Mouse (Mus musculus): Measurements from ENCODE around the gene Fchsd2.
"Not testable (repeated sequence)": the region's sequence is repeated elsewhere in the genome, so short reads cannot be mapped to it uniquely, and the experiment has no call there.

Fchsd2 gene

DNA sequence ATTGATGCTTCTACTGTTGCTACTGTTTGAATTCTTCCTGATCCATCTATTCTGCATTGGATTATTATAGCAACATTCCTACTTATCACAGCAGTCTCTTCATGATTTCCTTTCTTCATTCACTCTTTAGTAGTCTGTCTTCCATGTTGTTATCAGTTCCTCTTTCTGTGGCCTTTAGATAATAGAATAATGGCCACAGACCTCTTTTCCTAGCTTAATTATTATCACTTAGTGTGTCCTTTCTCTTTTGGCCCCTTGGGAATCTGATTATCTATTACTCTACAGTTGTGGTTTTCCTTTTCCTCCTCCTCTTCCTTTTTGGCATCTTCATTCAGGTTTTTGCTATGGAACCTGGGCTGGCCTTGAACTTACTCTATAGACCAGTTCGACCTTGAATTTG is 21.7 kb downstream of the Fchsd2 start:
- DNase-seq (ENCODE audit: low read depth): no peak

DNA sequence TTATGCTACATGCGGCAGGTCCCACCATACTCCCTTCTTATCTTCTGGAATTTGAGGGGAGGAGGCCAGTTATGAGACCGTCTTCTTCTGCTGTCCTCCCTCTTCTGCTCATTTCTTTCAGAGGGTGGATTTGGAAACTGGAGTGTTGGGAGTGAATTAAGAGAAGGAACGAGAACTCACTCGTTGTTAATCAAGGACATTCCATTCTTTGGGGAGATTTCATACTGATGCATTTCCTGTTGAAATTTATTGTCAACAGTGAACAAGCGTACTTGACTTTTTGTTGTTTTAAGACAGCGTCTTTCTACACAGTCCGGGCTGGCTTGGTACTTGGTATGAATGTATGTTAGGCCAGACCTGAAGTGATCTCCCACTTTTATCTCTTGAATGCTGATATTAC is 26.7 kb downstream of the Fchsd2 start:
- DNase-seq (ENCODE audit: low read depth): no peak

DNA sequence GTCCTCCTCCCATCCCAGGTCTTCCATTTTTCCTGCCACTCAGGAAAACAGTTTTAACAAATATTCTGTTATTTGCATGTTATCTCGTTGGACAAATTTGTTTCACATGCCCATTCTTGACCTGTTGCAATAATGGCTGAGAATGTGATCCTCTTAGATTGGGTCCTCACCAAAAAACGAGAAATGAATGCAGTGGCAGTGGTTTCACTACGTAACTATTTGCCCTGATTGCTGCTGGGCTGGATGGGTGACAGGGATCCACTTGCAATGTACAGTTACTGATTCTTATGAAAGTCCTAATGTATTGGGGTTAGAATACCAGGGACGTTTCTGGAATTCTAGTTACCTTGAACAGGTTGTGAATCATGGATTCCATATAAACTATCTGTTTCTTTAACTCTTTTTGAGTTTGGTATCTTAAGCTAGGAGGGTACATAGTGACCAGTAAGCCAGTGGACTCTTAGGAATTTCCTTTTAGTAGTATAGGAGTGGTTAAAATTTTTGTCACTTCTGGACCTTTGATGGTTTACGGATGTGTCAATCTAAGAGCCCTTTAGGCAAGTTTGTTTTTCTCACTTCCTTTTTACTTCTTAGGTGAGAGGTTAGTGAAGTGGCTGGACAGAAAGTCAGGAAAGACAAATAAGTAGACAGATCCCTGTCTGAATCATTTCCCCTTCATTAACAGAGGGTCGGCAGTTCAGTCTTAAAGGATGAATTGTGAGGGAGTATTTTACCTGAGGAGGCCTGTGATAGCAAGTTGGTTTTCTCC is 31.1 kb downstream of the Fchsd2 start:
- DNase-seq (ENCODE audit: low read depth): no peak

DNA sequence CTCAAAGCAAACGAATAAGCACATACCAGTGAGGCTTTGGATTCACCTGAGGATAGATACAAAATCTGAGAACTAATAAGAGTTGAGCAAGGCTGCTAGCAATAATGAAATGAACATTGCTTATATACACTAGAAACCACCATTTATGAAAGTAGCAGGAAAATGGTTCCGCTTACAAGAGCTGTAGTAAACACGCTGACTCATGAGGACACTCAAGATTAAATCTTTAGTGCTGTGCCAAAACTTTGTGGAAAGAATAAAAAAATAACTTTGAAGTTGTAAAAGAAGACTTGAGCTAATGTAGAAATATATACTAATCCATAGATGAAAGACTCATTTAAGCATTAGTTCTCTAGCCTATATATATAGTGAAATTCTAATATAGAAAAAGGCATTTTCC is 35.1 kb downstream of the Fchsd2 start:
- DNase-seq (ENCODE audit: low read depth): peak; percentile 27

DNA sequence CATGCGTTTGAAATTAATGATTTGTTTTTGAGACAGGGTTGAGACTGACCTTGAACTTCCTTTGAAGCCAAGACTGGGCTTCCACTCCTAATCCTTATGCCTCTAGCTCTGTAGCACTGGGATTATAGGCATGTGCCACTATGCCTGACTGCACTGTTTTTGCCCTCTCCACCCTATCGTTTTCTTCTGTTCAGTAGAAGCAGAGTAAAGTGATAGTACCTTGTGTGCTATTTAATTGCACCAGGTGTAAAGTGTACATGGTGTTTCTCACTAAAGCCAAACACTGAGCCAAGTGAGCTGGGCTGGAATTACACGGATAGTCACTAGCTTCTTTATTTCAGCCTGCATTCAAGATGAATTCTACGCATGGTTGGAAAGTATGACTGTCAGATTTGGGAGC is 35.9 kb downstream of the Fchsd2 start:
- no peak for DNase-seq (ENCODE audit: low read depth)

DNA sequence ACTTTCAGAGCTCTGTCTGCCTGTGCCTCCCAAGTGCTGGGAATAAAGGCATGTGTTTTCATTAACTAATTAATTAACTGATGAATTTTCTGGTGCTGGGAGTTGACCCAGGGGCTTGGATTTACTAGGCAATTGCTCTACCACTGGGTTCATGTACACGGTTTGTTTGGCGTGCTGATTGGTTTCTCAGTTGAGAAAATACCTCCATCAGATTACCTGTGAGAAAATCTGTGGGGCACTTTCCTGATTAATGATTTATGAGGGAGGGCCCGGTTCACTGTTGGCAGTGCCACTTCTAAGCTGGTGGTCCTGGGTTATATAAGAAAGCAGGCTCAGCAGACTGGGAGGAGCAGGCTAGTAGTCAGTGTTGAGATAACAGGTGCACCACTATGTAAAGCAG is 38.0 kb downstream of the Fchsd2 start:
- no peak for DNase-seq (ENCODE audit: low read depth)

DNA sequence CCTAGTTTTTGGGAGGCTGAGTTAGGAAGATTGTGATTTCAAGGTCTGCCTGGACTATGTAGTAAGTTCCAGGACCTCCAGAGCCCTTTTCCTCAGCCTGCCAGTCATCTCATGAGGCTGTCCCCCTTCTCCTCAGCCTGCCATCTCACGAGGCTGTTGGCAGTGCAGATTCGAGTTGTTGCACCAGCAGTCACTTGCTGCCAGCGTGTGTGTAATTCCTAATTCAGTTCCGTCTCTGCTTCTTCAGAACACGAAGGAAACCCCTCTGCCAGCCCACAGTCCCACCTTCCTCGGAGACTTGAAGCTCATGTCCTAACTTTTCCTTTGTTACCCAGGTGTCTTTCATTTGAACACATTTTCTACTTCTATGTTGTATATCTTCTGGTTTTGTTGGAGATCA is 38.6 kb downstream of the Fchsd2 start:
- DNase-seq (ENCODE audit: low read depth): no peak

DNA sequence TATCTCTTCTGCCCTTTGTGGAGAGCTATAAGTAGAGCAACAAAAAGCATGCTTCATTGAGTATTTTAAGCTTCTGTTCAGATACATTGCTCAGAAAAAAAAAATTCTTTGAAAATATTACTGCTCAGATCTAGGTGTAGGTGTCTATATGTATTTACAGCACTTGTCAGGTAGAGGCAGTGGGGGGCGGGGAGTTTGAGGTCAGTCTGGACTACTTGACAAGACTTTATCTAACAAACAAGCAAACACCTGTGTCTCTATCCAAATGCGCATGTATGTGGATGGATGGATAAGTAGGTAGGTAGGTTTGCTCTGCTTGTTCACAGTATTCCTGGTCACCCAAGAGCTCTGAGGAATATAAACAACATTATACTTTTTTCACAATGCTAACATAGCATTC is 40.9 kb downstream of the Fchsd2 start:
- DNase-seq (ENCODE audit: low read depth): no peak

DNA sequence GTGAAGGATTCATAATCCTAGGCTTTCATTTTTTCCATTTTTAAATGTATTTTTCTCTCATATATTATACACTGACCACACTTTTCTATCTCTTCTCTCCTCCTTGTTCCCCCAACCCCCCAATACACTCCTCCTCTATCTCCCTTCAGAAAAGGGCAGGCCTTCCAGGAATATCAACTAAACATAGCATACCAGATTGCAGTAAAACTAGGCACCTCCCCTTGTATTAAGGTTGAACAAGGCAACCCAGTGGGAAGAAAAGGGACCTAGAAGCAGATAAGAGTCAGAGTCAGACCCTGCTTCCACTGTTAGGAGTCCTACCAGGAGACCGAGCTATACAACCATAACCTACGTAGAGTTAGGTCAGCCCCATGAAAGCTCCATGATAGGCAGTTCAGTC is 41.5 kb downstream of the Fchsd2 start:
- no peak for DNase-seq (ENCODE audit: low read depth)

DNA sequence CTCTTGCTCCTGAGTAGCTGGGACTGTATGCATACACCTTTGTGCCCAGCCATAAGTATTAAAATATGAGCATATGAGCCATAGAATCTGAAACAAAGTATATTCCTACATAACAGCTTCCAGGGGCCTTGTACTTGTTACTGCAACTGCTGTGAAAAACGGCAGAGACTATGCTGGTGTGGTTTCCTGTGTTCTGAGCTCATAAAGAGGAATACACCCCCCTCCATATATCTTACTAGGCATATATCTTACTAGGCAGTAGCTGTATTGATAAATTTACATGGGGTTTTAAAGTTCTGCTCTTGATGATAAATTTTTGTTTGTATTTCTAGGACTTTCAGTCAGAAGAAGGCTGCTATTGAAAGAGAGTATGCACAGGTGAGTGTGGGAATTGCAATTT is 46.2 kb downstream of the Fchsd2 start:
- no peak for DNase-seq (ENCODE audit: low read depth)

DNA sequence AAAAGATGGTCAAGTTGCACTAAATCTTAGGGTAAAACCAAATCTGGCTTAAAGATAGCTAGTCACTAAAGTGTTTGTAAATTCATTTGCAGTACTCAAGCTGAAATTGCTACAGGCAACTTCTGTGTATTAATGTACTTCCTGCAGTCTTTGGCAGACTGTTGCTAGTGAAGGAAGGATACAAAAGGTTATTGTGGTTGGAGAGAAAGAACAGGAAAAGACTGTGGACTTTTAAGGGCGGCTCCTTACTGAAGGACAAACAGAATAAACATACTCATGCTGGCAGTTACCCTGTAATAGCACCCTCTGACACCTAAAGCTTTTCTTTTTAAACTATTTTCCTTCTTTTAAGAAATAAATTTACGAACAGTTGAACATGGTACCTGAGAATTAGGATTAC is 50.2 kb downstream of the Fchsd2 start:
- peak; percentile 24 for DNase-seq (ENCODE audit: low read depth)

DNA sequence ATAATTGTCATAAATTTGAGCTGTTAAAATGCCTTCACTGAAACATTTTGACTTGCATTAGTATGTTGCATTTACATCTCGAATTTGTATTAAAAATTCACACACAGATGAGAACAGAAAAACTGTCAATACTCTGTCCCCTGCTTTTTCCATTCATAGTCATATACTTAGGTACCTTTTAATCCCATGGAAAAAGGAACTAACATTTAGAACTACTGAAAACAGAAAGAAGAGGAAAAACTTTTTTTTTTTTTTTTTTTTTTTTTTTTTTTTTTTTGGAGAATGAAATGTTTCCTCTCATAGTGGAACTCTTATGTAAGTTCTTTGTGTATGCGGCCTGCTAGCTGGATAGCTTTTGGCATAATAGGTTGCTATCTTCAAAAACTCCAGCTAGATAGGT is 51.6 kb downstream of the Fchsd2 start:
- DNase-seq (ENCODE audit: low read depth): no peak

DNA sequence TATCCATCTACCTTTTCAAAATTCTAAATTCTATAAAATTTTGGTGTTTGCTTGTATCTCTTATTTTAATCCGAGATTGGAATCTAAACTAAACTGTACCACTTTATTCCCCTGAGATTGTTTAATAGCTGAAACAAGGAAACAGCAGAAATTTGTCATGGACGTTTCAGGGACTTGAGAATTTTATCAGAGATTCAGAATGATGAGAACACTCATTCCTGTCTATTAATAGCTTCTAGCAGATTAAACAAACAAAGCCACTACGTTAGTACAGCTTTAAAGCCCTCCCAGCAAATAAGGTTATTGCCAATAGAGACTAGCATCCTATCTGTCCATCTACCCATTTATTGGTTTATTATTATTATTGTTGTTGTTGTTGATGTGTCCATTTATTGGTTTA is 56.4 kb downstream of the Fchsd2 start:
- no peak for DNase-seq (ENCODE audit: low read depth)

DNA sequence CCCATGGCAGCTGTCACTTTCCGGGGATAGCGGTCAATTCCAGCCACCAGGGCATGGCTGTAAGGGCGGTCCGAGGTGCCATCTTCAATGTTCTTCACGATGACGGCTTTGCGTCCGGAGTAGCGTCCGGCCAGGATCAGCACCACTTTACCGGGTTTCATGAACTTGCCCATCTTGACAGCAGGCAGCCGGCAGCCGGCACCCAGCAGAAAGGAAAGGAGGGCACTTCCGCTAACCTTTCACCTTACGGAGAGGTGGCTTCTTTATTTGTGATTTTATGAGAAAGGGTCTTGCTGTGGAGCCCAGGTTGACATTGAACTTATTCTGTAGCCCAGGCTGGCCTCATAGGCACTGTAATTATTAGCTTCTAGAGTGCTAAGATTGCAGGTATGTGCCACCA is 62.2 kb downstream of the Fchsd2 start:
- DNase-seq (ENCODE audit: low read depth): not testable (repeated sequence)

DNA sequence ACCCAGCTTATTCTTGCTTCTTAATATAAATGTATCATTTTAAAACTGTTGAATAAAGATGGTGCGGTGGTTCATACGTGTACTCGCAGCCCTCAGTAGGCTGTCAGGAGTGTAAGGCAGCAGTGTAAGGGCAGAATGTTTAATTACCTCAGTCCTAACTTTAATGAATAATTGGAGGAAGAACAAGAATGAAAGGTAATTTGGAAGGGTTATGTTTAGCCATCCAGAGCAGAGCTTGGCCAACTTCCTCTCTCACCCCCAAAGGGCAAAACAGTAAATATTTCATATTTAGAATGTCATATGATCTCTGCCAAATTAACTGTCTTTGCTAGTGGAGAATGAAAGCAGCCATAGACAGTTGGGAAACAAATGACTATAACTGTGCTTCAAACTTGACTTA is 62.6 kb downstream of the Fchsd2 start:
- no peak for DNase-seq (ENCODE audit: low read depth)

DNA sequence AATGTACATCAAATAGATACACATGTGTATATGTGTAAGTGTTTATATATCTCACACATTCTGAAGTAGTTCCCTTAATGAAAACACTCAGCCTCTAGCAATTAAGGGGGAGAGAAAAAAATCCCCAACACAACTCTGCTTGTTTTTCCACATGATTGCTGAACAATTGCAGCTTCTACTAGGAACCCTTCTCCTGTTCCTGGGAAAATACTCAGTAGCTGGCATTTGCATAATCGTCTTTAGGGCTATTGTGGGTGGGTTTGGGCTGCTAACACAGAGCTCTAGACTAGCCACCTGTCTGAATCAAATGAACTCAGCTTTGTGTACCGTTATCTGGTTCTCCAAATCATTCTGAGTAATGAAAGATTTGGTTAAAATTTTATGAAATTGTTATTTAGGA is 67.6 kb downstream of the Fchsd2 start:
- no peak for DNase-seq (ENCODE audit: low read depth)

DNA sequence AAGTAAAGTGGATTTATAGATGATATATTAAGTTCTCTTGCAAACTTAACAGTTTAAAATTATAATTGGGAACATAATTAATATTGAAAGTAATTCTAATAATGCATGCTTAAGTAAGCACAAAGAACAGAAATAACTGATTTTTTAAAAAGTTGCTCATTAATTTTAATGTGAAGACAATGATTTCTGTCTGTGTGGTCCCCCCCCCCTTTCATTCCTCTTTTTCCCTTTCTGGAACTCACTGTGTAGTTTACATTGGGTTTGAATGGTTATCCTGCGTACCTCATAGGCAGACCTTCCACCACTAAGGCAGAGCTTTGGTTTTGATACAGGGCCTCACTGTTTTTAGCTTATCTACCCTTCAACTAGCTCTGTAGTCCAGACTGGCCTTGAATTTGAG is 70.1 kb downstream of the Fchsd2 start:
- no peak for DNase-seq (ENCODE audit: low read depth)

DNA sequence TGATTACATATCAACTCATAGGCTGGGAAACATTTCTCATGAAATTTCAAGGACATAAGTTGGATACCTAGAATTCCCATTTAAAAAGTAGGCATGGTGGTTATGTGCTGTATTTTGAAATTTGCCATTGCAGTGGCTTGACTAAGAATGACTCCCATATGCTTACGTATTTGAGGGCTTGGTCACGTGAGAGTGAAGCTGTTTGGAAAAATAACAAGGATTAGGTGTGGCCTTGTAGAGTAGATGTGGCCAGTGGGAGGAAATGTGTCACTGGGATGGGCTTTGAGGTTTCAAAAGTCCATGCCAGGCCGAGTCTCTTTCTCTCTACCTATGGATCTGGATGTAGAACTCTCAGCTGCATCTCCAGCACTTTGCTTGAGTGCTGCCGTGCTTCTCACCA is 71.2 kb downstream of the Fchsd2 start:
- DNase-seq (ENCODE audit: low read depth): no peak

DNA sequence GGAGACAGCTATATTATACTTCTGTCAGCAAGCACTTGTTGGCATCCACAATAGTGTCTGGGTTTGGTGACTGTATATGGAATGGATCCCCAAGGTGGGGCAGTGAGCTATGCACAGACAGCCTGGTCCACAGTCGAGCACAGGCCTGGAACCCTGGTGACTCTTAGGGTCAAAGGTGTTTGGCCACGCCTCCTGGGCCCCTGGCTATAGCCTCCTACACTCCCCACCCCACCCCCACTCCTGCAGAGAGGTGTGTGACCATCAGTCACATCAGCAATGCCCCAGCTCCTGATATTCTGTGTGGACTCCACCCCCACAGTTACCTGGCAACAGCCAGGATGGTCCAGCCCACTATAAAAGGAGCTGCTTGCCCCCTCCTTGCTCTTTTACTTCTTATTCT is 73.9 kb downstream of the Fchsd2 start:
- no peak for DNase-seq (ENCODE audit: low read depth)

DNA sequence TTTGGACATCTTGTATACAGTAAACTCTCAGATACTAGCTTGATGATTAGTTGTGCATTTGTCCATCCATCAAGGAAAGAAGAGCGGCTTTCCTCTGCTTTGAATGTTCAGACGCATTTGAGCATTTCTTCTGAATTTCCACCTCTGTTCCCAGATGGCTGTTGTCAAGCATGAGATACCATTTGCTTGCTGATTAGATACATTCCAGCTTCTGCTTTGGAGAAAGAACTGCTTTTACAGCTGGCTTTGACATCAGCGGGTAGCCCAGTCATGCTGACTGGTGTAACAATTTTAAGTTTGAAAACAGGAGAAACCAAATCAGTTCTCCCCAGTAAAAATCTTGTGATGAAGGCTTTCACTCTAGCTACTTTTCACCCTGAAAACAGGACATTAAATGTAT is 77.8 kb downstream of the Fchsd2 start:
- DNase-seq (ENCODE audit: low read depth): no peak

DNA sequence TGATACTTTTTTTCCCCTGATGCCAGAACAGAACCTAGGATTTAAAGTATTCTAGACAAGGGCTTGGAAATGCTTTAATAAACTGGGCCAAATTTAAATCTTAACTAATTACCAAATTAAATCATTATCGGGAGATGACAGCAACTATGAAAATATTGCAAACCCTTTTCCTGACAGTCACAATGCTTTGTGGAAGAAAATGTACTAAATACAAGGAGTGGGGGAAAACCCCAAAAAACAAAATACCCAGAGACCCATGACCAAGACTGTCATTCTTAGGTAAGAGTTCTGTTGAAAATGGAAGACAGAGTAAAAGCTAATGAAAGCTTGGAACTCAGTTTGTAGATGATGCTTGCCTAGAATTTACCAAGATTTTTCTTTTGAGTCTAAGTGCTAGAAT is 78.3 kb downstream of the Fchsd2 start:
- no peak for DNase-seq (ENCODE audit: low read depth)

DNA sequence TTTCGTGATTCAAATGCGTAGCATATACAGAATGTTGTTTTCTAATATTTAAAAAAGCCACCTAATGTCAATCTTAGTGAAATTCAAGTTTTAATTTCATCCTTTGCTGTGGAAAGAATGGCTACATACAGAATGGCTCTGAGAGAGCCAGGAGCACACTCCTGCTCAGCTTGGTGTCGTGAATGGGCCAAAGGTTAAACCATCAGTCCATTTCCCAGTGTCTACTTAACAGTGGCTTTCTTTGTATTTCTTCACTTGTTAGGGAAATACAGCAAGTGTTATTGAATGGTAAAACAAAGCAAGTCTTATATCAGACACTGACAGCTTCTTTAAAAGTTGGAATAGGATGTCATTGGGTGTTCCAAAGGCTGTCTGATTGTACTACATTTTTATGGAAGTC is 80.7 kb downstream of the Fchsd2 start:
- no peak for DNase-seq (ENCODE audit: low read depth)

DNA sequence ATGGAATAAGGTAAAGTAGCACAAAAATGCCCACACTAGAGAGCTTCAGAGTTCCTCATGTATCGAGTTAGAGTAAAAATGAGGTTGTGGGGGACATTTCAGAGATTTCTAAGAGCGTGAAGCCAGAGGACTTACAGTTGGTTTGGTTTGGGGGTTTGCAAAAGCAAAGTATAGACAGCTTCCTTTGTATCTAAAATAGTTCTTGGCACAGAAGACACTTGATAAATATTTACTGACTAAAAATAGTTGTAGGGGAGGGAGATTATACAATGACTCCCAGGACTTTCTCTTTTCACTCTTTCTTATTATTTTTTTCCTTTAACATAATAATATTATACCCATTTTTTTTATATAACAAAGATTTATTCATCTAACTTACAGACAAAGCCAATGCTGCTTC is 86.1 kb downstream of the Fchsd2 start:
- no peak for DNase-seq (ENCODE audit: low read depth)

DNA sequence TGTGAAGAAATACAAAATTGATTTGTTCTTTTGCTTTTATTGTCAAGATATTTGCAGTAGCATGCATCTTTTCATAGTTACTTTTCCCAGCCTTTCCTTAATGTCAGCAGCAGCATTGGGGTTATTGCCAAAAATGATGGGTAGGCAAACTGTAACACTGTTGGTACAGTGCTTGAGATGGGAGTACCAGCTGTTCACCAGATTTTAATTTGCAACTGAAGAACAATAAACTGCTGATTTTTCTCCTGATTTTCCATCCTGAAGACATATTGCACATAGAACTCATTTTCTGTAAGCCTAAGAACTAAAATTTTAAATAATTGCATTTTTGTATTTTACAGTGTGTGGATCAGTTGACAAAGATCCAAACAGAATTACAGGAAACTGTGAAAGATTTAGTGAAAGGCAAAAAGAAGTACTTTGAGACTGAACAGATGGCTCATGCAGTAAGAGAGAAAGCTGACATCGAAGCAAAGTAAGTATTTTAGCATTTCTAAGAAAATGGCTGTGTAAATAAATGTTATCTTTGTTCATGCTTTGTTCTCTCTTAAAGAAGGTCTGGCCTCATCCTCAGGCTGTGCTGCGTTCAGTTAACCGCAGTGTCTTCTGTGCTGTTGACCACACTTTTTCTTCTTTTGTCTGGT is 98.8 kb downstream of the Fchsd2 start:
- no peak for DNase-seq (ENCODE audit: low read depth)

Measured in NIH3T3 (cell line).